Mouse (Mus musculus): ENCODE results near the gene Enpp3.

GRCm38 (mm10) chr10:24739171-24739570, 103.5 kb downstream of the Enpp3 start:
- TF ChIP-seq CTCF (IDR thresholded peaks at IDR 0.05; ENCODE audit: low read depth) = no peak
- no peak for TF ChIP-seq EP300 (IDR thresholded peaks at IDR 0.05; ENCODE audit: low read depth)
